Mouse (Mus musculus): ENCODE measurements around the gene Mtx2.

Gene Mtx2

GRCm38 (mm10) chr2:74825730-74826430, at the start of gene Mtx2:
Gene Mtx2, plus strand, starts transcription at chr2:74825803.
- in situ Hi-C loops (cut with MboI; ENCODE audit: unreplicated experiment in 2 of 2), result no loop called here

- in situ Hi-C loops (cut with MboI; ENCODE audit: unreplicated experiment in 2 of 2), result no loop called here
Observed at GRCm38 (mm10) chr2:74777536-74778275, 47.9 kb upstream of the Mtx2 start.

- in situ Hi-C loops (cut with MboI; ENCODE audit: unreplicated experiment in 2 of 2), result no loop called here
Observed at GRCm38 (mm10) chr2:74781386-74781785, 44.2 kb upstream of the Mtx2 start.

GRCm38 (mm10) chr2:74795531-74795930, 30.1 kb upstream of the Mtx2 start:
- in situ Hi-C loops (cut with MboI; ENCODE audit: unreplicated experiment in 2 of 2), result no loop called here

GRCm38 (mm10) chr2:74808431-74808830, 17.2 kb upstream of the Mtx2 start:
- in situ Hi-C loops (cut with MboI; ENCODE audit: unreplicated experiment in 2 of 2), result no loop called here

- in situ Hi-C loops (cut with MboI; ENCODE audit: unreplicated experiment in 2 of 2), result no loop called here
Observed at GRCm38 (mm10) chr2:74822654-74823053, 2.9 kb upstream of the Mtx2 start.

- in situ Hi-C loops (cut with MboI; ENCODE audit: unreplicated experiment in 2 of 2), result no loop called here
Observed at GRCm38 (mm10) chr2:74825371-74825729, 253 bp upstream of the Mtx2 start.

GRCm38 (mm10) chr2:74846992-74847391, 21.4 kb downstream of the Mtx2 start:
- in situ Hi-C loops (cut with MboI; ENCODE audit: unreplicated experiment in 2 of 2), result no loop called here

GRCm38 (mm10) chr2:74847516-74847915, 21.9 kb downstream of the Mtx2 start:
- in situ Hi-C loops (cut with MboI; ENCODE audit: unreplicated experiment in 2 of 2), result no loop called here

- in situ Hi-C loops (cut with MboI; ENCODE audit: unreplicated experiment in 2 of 2), result no loop called here
Observed at GRCm38 (mm10) chr2:74850036-74850435, 24.4 kb downstream of the Mtx2 start.

- in situ Hi-C loops (cut with MboI; ENCODE audit: unreplicated experiment in 2 of 2), result no loop called here
Observed at GRCm38 (mm10) chr2:74862070-74862476, 36.5 kb downstream of the Mtx2 start.

- in situ Hi-C loops (cut with MboI; ENCODE audit: unreplicated experiment in 2 of 2), result no loop called here
Observed at GRCm38 (mm10) chr2:74865414-74865813, 39.8 kb downstream of the Mtx2 start.

- in situ Hi-C loops (cut with MboI; ENCODE audit: unreplicated experiment in 2 of 2), result no loop called here
Observed at GRCm38 (mm10) chr2:74874043-74874442, 48.4 kb downstream of the Mtx2 start.

- in situ Hi-C loops (cut with MboI; ENCODE audit: unreplicated experiment in 2 of 2), result no loop called here
Observed at GRCm38 (mm10) chr2:74884357-74884756, 58.8 kb downstream of the Mtx2 start.

GRCm38 (mm10) chr2:74891868-74892267, 66.3 kb downstream of the Mtx2 start:
- in situ Hi-C loops (cut with MboI; ENCODE audit: unreplicated experiment in 2 of 2), result no loop called here

- in situ Hi-C loops (cut with MboI; ENCODE audit: unreplicated experiment in 2 of 2), result no loop called here
Observed at GRCm38 (mm10) chr2:74892881-74893615, 67.4 kb downstream of the Mtx2 start.

GRCm38 (mm10) chr2:74894061-74894460, 68.5 kb downstream of the Mtx2 start:
- in situ Hi-C loops (cut with MboI; ENCODE audit: unreplicated experiment in 2 of 2), result no loop called here

GRCm38 (mm10) chr2:74899973-74900372, 74.4 kb downstream of the Mtx2 start:
- in situ Hi-C loops (cut with MboI; ENCODE audit: unreplicated experiment in 2 of 2), result no loop called here

- in situ Hi-C loops (cut with MboI; ENCODE audit: unreplicated experiment in 2 of 2), result no loop called here
Observed at GRCm38 (mm10) chr2:74901764-74902295, 76.2 kb downstream of the Mtx2 start.

- in situ Hi-C loops (cut with MboI; ENCODE audit: unreplicated experiment in 2 of 2), result no loop called here
Observed at GRCm38 (mm10) chr2:74907368-74908291, 82.0 kb downstream of the Mtx2 start.

Data from v-Abl transformed pro-B cells (cell line).